Mouse (Mus musculus) heart, embryonic 10.5 days (tissue): ENCODE data around the gene Nmrk1. TPM values are rescaled to one million over a fixed set of nuclear protein-coding genes. Genes with fewer than 3 reads are reported as not detected.

ENCODE experiments used
- polyA plus RNA-seq: library from polyadenylated mRNA; unstranded; fragments of >200 nt; fragmentation: Nextera tagmentation; extraction: Ambion mirVana; gene quantifications from 2 replicates; pipeline ENCODE4 v1.2.1, GENCODE M21; 2016

Nmrk1 gene
- polyA plus RNA-seq, 1 experiment from 2014 or later = 6.7 TPM

Other genes with a start within 250 kb of the Nmrk1 start
- gene Ostf1, start 127 bp upstream of the Nmrk1 start, polyA plus RNA-seq = 58.0 and 62.4 TPM in 2 replicates
- 24.4 and 33.3 TPM in 2 replicates for gene Carnmt1, start 38.8 kb downstream of the Nmrk1 start, polyA plus RNA-seq
- 21.0 and 27.2 TPM in 2 replicates for gene D030056L22Rik, start 81.2 kb downstream of the Nmrk1 start, polyA plus RNA-seq
- 0.11 and 0.23 TPM in 2 replicates for gene Trpm6, start 118.0 kb downstream of the Nmrk1 start, polyA plus RNA-seq